Mouse (Mus musculus): ENCODE results near the gene Tmppe.

Tmppe gene

DNA sequence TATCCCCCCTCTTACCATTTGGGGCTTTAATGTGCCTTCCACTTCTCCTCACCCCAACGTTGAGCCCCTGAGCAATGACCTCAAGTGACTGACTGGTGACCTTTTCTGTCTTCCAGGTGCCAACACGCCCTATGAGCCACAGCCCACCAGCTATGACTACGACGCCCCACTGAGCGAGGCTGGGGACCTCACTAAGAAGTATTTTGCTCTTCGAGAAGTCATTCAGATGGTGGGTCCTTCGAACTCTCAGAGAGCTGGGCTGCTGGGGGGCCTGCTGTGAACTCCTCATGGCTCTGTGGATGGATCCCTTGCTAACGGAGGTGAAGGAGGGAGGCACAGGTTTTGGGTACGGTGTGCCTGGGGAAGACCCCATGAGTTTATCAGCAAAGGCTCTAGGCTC lies 42.0 kb downstream of the Tmppe start:
- DNase-seq (ENCODE audit: low spot score in 2 of 2): no peak

DNA sequence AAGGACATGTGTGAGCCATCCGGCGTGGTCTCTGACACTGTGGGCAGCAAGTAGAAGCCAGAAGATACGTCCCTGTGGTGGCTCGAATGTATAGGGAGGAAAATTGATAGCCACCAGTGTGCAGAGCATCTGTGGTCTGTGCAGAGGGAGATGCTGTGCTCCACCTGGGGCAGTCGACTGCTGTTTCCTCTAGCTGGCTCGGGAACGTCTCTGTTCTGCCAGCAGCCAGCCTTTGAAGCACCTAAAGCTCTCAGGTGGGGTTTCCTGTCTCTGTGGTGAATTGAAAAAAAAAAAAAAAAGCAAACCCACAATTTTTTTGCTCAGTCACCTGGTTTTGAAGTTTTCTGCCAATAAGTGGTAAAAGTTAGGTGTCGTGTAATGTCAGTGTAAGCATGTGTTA lies 42.4 kb downstream of the Tmppe start:
- DNase-seq (ENCODE audit: low spot score in 2 of 2): no peak

DNA sequence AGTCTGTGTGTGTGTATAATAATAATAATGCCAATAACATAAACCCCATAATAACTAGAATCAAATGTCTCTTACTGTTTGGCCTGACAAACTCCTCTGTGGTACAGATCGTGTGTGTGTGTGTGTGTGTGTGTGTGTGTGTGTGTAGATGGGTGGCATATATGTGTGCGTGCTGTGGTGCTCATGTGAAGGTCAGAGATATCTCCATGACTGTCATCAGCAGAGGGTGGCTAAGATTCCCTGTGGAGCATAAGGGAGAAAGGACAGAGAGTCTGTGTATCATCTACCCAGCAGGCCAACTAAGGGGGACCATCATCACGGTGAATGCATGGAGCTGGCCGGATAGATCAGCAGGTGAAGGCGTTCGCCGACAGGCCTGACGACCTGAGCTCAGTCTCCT lies 46.0 kb downstream of the Tmppe start:
- DNase-seq (ENCODE audit: low spot score in 2 of 2): no peak

DNA sequence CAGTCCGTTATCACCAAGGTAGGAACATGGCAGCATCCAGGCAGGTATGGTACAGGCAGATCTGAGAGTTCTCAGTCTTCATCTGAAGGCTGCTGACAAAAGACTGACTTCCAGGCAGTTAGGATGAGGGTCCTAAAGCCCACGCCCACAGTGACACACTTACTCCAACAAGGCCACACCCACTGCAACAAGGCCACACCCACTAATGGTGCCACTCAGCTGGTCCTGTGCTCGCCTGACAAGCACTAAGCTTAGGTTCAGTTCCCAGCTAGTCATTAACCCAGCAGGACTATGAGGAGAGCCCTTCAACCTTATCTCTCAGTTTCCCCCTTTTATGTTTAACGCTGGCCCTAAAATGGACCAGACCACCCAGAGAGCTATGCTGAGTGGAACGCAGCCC lies 47.8 kb downstream of the Tmppe start:
- no peak for DNase-seq (ENCODE audit: low spot score in 2 of 2)

DNA sequence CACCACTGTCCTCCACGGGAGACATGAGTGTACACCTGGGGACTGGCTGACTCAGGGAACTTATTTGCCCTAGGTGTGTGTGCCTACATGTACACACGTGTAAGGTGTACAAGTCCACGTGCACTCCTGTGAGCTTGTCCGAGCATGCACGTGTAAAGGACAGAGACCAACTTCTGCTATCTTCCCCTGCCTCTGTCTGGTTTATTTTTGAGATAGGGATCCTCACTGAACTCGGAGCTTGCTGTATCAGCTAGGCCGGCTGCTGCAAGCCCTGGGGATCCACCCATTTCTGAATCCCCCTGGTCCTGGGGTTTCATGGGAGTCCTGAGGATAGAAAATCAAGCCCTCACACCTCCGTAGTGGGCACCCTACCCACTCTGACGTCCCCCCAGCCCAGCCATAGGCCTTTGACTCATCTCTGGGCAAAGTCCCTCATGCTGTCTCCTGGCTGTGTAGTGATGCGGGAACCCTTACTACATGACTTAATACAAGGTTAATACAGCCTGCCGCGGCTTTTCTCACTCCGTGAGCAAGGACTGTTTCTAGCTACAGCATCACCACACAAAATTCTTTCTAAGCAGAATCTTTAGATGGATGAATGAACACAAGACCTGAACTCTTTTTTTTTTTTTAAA lies 48.3 kb downstream of the Tmppe start:
- no peak for DNase-seq (ENCODE audit: low spot score in 2 of 2)

DNA sequence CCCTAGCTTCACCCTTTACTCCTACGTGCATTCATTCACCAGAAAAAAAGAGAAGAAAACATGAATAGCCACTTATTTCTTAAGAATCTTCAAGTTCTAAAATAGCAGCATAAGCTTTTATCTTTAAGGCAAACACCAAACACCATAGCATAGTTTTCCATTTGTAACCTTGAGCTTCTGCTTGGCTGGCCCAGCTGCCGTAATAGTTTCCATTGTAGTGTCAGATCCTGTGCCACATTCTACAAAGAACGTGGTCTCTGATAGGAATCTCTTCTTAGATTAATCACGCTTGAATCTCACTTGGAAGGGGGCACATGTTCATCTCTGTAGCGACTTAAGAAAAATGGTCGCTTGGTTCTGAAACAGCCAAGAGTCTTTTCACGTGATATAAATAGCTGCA lies 50.7 kb downstream of the Tmppe start:
- DNase-seq (ENCODE audit: low spot score in 2 of 2): no peak

DNA sequence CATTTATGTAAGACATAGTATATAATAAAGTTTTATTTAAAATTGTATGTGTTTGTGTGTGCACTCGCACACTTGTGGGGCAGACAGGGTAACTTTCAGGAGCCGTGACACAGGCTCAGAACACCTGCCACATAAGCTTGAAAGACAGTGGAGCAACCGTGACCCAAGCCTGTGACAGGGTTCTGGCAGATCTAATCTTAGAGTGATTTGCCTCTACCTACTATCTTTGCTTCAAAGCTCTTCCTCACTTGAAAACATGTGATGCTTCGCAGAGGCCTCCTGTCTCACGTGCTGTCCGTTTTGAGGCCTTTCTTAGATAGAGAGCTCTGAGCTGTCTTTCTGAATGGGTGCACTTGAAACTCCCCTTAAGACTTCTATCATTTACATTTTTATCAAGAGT lies 51.5 kb downstream of the Tmppe start:
- DNase-seq (ENCODE audit: low spot score in 2 of 2): no peak

DNA sequence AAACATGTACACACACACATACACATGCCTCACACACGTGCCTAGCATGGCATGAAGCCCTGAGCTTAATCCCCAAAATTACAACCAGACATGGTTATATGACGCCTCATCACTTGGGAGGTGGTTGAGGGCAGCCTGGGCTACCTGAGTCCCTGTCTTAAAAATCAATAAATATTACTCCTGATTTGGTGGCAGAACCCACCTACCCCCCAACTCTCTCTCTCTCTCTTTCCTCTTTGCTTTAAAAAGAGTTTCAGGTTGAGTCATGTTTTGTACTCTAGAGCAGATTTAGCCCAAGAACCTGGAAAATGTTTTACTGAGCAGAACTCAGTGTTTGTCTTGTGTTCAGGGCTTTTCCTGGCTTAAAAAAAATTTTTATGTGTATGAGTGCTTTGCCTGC lies 54.5 kb downstream of the Tmppe start:
- DNase-seq (ENCODE audit: low spot score in 2 of 2): no peak
